Mouse (Mus musculus) Patski (cell line): ENCODE results near the gene Rab5if. TPM values are rescaled to one million over a fixed set of nuclear protein-coding genes. Genes with fewer than 3 reads are reported as not detected.
"Not testable (repeated sequence)": the region's sequence is repeated elsewhere in the genome, so short reads cannot be mapped to it uniquely, and the experiment has no call there.

Experiments used
- ATAC-seq: fragments of 100-300 bp; one replicate; pipeline ENCODE4 v1.8.0; 2021
- CTCF ChIA-PET: fragments of 350-600 bp; sonication (Branson Sonifier 250); formaldehyde crosslinking; loops from one replicate; lab custom pipeline; 2022; ENCODE audit warnings: inconsistent platforms; lab: Charles Lee
- POLR2A ChIA-PET: fragments of 350-600 bp; sonication (Branson Sonifier 250); formaldehyde crosslinking; loops from one replicate; lab custom pipeline; 2022; ENCODE audit warnings: antibody characterized with exemption, inconsistent platforms; lab: Charles Lee
- DNase-seq: peaks from one replicate; pipeline ENCODE4 v3.0.0-alpha.2; 2011; ENCODE audit warnings: low read depth, low spot score
- H3K27me3 ChIP-seq: fragments of 371-371 bp; one replicate; pipeline ENCODE4 v1.5.1; 2021
- CTCF ChIP-seq: fragments of 100-300 bp; IDR thresholded peaks from one replicate; pipeline ENCODE4 v1.5.1; 2021
- in situ Hi-C: fragments of 300-500 bp; cut with MboI; formaldehyde crosslinking; loops from 3 replicates; pipeline ENCODE4 v1.11.1; 2018; ENCODE audit warnings: low pct_unique_long_range_greater_than_20kb, mixed read lengths
- polyA plus RNA-seq: library from polyadenylated mRNA; unstranded; gene quantifications from one replicate; pipeline ENCODE4 v1.2.3, GENCODE M21; 2021

Gene Rab5if
- polyA plus RNA-seq, 1 experiment from 2014 or later: 206 TPM

DNA sequence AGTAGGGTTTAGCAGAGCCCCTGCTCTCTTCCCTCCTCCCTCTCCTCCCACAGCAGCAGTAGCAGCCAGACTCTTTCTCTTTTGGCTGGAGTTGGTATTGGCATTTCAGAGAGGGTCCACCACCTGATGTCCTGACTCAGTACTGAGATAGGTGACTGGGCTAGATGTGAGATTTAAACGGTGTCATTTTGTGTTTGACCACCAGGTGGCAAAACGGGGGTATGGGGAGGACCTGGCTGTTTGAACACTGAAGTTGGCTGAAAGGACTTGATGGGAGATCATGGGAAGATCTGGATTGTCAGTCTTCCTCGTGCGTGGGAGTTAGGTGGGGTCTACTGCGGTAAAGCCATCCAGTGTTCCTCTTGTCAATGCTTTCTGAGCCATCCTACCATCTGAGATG lies 10.7 kb downstream of the Rab5if start:
- CTCF ChIA-PET: no interaction called here
- no peak for ATAC-seq
- no peak for TF ChIP-seq CTCF

GRCm38 (mm10) chr2:156874047-156874759 lies 11.3 kb downstream of the Rab5if start:
- no peaks in the 10 kb centered on the region for H3K27me3 ChIP-seq
- ChIA-PET POLR2A (no interaction called here), CTCF (no interaction called here)
- no peak for TF ChIP-seq CTCF
- in situ Hi-C loops: loop anchor here (10.0 kb wide), 1 partner anchor 211 kb away; the partner anchor contains the start of gene Tldc2
- ATAC-seq (no peak), DNase-seq (no peak)

More for the DNA sequence above, 10.7 kb downstream of the Rab5if start:
- H3K27me3 ChIP-seq: no peaks in the 10 kb centered on the region
- no peak for DNase-seq
- POLR2A ChIA-PET: no interaction called here
- in situ Hi-C loops: loop anchor here (10.0 kb wide), 1 partner anchor 211 kb away; the partner anchor contains the start of gene Tldc2

- no peak for DNase-seq
- no peak for TF ChIP-seq CTCF
- POLR2A ChIA-PET: interaction anchor here (0.6 kb wide), 1 partner anchor 158 kb away, joined by 4 read pairs; no protein-coding TSS in a partner anchor
- in situ Hi-C loops: loop anchor here (5.0 to 10.0 kb wide), 2 partner anchors 122 to 210 kb away; partner anchors contain the start of gene Tldc2
- H3K27me3 ChIP-seq: no peaks in the 10 kb centered on the region
- ATAC-seq: no peak
- CTCF ChIA-PET: no interaction called here
These were observed 12.0 kb downstream of the Rab5if start for GRCm38 (mm10) chr2:156874760-156875510.

DNA sequence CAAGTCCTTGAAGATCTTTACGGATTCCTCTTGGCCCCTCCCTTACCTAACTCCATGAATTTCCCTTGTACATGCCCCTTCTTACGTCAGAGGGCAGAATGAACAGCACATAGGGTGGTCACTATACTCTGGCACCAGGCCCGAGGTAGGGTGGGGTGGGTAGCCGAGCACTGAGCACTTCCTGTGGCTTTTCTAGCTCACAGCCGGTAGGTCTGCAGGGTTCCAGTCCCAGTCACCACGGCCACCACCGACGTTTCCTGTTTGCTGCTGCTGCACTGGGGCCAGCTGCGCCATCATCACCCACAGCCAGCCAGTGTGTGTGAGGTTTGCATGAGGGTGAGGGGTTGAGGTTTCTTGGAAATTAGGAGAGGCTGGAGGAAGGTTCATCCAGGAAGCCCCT lies 14.8 kb downstream of the Rab5if start:
- CTCF ChIA-PET: no interaction called here
- POLR2A ChIA-PET: no interaction called here
- DNase-seq (no peak), ATAC-seq (no peak)
- H3K27me3 ChIP-seq: no peaks in the 10 kb centered on the region
- in situ Hi-C loops: loop anchor here (5.0 to 10.0 kb wide), 2 partner anchors 120 to 207 kb away; partner anchors contain the start of gene Tldc2
- no peak for TF ChIP-seq CTCF

GRCm38 (mm10) chr2:156879541-156879940 lies 16.6 kb downstream of the Rab5if start:
- ChIA-PET POLR2A (no interaction called here), CTCF (interaction anchor here (0.9 kb wide), 1 partner anchor 17 kb away, joined by 3 read pairs; the partner anchor contains the start of gene Rab5if)
- no peak for ATAC-seq
- no peaks in the 10 kb centered on the region for H3K27me3 ChIP-seq
- no peak for TF ChIP-seq CTCF
- in situ Hi-C loops: loop anchor here (5.0 to 10.0 kb wide), 2 partner anchors 118 to 205 kb away; partner anchors contain the start of gene Tldc2
- DNase-seq: no peak

DNA sequence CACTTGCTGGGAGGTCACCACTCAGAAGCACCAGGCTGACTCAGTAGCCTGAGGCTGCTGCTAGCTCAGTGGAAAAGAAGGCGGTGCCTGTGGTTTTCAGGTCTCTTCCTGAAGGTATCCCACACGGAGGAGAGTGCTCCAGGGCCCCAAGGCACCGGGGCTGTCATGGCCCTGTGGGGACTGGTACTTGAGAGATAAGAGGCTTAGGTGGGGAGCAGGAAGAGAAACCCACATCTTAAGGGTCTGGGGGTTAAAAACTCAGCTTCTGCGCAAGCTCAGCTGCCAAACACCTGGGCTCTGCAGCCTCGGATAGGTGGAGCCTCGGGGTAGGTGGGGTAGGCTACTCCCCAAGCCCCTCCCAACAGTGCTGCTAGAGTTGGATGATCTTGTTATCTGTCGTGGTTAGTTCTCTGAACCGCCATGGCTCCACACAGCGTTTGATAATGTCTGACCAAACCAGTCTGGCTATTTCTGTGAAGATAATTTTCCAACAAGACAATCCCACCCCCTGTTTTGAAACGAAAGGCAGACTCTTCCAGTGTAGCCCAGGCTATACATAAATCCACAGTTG lies 19.6 kb downstream of the Rab5if start:
- in situ Hi-C loops: no loop called here

DNA sequence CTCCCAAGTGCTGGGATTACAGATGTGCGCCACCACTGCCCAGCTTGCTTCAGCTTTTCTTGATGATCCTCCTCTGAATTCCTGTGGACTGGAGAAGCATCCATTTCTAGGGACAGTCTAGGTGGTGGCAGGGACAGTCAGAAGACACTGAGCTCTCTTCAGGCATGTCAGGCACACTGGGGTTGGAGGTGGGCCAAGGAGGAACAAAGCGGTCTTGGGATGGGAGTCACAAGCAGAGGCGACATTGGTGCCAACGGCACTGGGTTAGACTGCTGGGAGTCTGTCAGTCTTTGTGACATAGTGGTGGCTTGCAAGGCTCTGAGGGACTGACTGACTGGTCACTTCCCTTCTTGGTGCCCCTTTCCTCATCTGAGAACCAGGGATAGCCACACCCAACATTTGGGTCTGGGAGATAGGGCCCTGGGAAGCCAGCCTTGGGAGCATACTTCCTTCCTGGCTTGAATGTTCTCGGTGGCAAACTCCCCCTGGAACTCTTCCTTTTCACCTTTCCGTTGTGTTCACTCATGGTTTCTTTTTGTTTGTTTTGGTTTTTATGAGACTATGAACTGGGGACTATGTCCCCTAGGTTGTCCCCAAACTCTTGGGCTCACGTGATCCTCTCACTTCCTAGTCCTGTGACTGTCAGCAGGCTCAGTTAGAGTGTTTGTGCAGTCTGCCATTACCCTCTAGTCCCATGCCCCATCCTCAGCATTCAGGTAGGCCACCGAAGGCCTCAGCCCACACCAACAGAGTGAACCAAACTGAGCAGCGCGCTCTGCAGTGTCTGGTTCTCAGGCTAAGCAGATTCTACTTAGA lies 21.7 kb downstream of the Rab5if start:
- ChIA-PET POLR2A (no interaction called here), CTCF (interaction anchor here (1.4 kb wide), 1 partner anchor 213 kb away, joined by 3 read pairs; no protein-coding TSS in a partner anchor)
- in situ Hi-C loops: no loop called here
- no peak for DNase-seq
- TF ChIP-seq CTCF: no peak
- ATAC-seq: no peak
- H3K27me3 ChIP-seq: no peaks in the 10 kb centered on the region

More for the DNA sequence above, 19.6 kb downstream of the Rab5if start:
- no peak for ATAC-seq
- ChIA-PET POLR2A (interaction anchor here (0.6 kb wide), 2 partner anchors 95 to 249 kb away, joined by 3 read pairs; no protein-coding TSS in a partner anchor), CTCF (interaction anchor here (1.3 kb wide), 1 partner anchor 12 kb away, joined by 4 read pairs; no protein-coding TSS in a partner anchor)
- TF ChIP-seq CTCF: no peak
- DNase-seq: no peak
- no peaks in the 10 kb centered on the region for H3K27me3 ChIP-seq

DNA sequence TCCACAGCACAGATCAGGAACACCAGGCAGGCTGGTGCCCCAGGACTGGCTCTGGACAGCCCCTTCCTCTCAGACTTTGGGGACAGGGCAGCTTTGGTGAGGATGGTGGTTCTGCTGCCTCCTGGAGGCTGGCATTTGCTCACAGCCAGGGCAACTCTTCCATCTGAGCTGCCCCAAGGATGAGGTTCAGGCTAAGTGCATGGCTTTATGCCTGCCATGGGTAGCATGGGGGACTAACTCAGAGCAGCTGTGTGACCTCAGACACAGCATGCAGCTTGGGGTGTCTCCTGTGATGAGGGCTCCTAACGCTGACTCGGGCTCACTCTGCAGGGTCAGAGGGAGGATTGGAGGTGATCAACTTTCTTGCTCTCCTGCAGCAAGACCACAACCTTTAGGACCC lies 22.7 kb downstream of the Rab5if start:
- DNase-seq, in situ Hi-C loops, ATAC-seq, POLR2A ChIA-PET, CTCF ChIA-PET, H3K27me3 ChIP-seq: not testable (repeated sequence)

GRCm38 (mm10) chr2:156886084-156886631 lies 23.2 kb downstream of the Rab5if start:
- H3K27me3 ChIP-seq: no peaks in the 10 kb centered on the region
- no peak for TF ChIP-seq CTCF
- ATAC-seq (no peak), DNase-seq (no peak)
- CTCF ChIA-PET: no interaction called here
- POLR2A ChIA-PET: no interaction called here
- in situ Hi-C loops: no loop called here
